Mouse (Mus musculus) hindbrain, embryonic 11.5 days (tissue): ENCODE measurements around the gene Capn2. TPM values are rescaled to one million over a fixed set of nuclear protein-coding genes. Genes with fewer than 3 reads are reported as not detected.

Experiments used
- ATAC-seq: fragments of 200-750 bp; cut with Nextera tagmentation; 2 replicates; pipeline ENCODE4 v1.8.0; 2017; ENCODE audit warnings: mild to moderate bottlenecking, moderate TSS enrichment, moderate library complexity; ENCODE audit not compliant: low FRiP score
- DNase-seq: peaks from one replicate; pipeline ENCODE4 v3.0.0-alpha.2; 2015; ENCODE audit warnings: low spot score
- H3K27ac ChIP-seq: fragments of 300-500 bp; sonication (generic); 2 replicates; pipeline ENCODE4 v1.5.1; 2014; ENCODE audit warnings: mild to moderate bottlenecking, low read depth, low read length
- H3K27me3 ChIP-seq: fragments of 300-500 bp; sonication (generic); 2 replicates; pipeline ENCODE4 v1.6.1; 2014; ENCODE audit warnings: mild to moderate bottlenecking, low read length, moderate library complexity, mixed read lengths; ENCODE audit not compliant: control insufficient read depth, insufficient read depth
- H3K36me3 ChIP-seq: fragments of 300-500 bp; sonication (generic); 2 replicates; pipeline ENCODE4 v1.6.1; 2014; ENCODE audit warnings: mild to moderate bottlenecking, low read length, moderate library complexity, mixed read lengths; ENCODE audit not compliant: control insufficient read depth, insufficient read depth
- H3K4me1 ChIP-seq: fragments of 300-500 bp; sonication (generic); replicated peaks from 2 replicates; pipeline ENCODE4 v1.6.1; 2014; ENCODE audit warnings: low read length, mixed read lengths; ENCODE audit not compliant: control insufficient read depth, insufficient read depth
- H3K4me2 ChIP-seq: fragments of 300-500 bp; sonication (generic); replicated peaks from 2 replicates; pipeline ENCODE4 v1.6.1; 2014; ENCODE audit warnings: mild to moderate bottlenecking, low read depth, low read length
- H3K4me3 ChIP-seq: fragments of 300-500 bp; sonication (generic); 2 replicates; pipeline ENCODE4 v1.5.1; 2014; ENCODE audit warnings: low read depth, low read length
- H3K9ac ChIP-seq: fragments of 300-500 bp; sonication (generic); 2 replicates; pipeline ENCODE4 v1.6.1; 2014; ENCODE audit warnings: low read depth, low read length
- H3K9me3 ChIP-seq: fragments of 300-500 bp; sonication (generic); 2 replicates; pipeline ENCODE4 v1.6.1; 2016; ENCODE audit warnings: low read length; ENCODE audit not compliant: control insufficient read depth
- WGBS: fragments of 180-500 bp; shearing (Covaris S2); extraction: QIAGEN DNeasy Blood & Tissue Kit; methylation state at CpG from one replicate; pipeline ENCODE4 v1.1.7; 2014; 5-methylcytosine and 5-hydroxymethylcytosine counted together
- polyA plus RNA-seq: library from polyadenylated mRNA; unstranded; fragments of >200 nt; fragmentation: Nextera tagmentation; extraction: Ambion mirVana; gene quantifications from 2 replicates; pipeline ENCODE4 v1.2.1, GENCODE M21; 2014

Capn2 gene
- polyA plus RNA-seq, 1 experiment from 2014 or later, result 69.5 TPM

- Histone ChIP-seq H3K27ac (no peak overlapping the region), H3K9ac (no peak overlapping the region), H3K27me3 (no peaks in the 10 kb centered on the region), H3K9me3 (no peaks in the 10 kb centered on the region), H3K4me2 (no peak overlapping the region), H3K4me3 (no peak overlapping the region), H3K4me1 (0 out of 2 replicates have a peak, but pooled peaks cover 2% of the 10 kb centered on the region), H3K36me3 (no peaks in the 10 kb centered on the region)
- WGBS, result 83% methylated on average over 4 of the region's 4 CpGs
- no peak for DNase-seq
- ATAC-seq, result no peak
These were observed 40.9 kb upstream of the Capn2 start for GRCm38 (mm10) chr1:182558271-182558670.

GRCm38 (mm10) chr1:182553649-182554375, 36.4 kb upstream of the Capn2 start:
- Histone ChIP-seq H3K27me3 (no peaks in the 10 kb centered on the region), H3K4me1 (no peaks in the 10 kb centered on the region), H3K4me2 (no peak overlapping the region), H3K27ac (no peak overlapping the region), H3K9me3 (no peaks in the 10 kb centered on the region), H3K4me3 (no peak overlapping the region), H3K9ac (no peak overlapping the region), H3K36me3 (no peaks in the 10 kb centered on the region)
- 62% methylated on average over 12 of the region's 12 CpGs for WGBS
- no peak for ATAC-seq
- peak; percentile 58 for DNase-seq

- H3K36me3 ChIP-seq, result no peaks in the 10 kb centered on the region
- no peak overlapping the region for H3K9ac ChIP-seq
- ATAC-seq (no peak), DNase-seq (no peak)
- H3K27ac ChIP-seq, result no peak overlapping the region
- WGBS, result 89% methylated on average over 8 of the region's 8 CpGs
- no peak overlapping the region for H3K4me3 ChIP-seq
- H3K4me2 ChIP-seq, result no peak overlapping the region
- no peaks in the 10 kb centered on the region for H3K9me3 ChIP-seq
- H3K4me1 ChIP-seq, result no peaks in the 10 kb centered on the region
- H3K27me3 ChIP-seq, result no peaks in the 10 kb centered on the region
These were observed 33.4 kb upstream of the Capn2 start for GRCm38 (mm10) chr1:182550761-182551160.

- H3K27ac ChIP-seq, result no peak overlapping the region
- H3K27me3 ChIP-seq, result no peaks in the 10 kb centered on the region
- ATAC-seq, result no peak
- no peaks in the 10 kb centered on the region; the same call in 1 of the 2 replicates for H3K4me1 ChIP-seq
- H3K4me3 ChIP-seq, result no peak overlapping the region
- no peaks in the 10 kb centered on the region for H3K36me3 ChIP-seq
- no peak overlapping the region for H3K9ac ChIP-seq
- no peak overlapping the region for H3K4me2 ChIP-seq
- WGBS, result 82% methylated on average over 1 of the region's 1 CpGs
- DNase-seq, result no peak
- H3K9me3 ChIP-seq, result no peaks in the 10 kb centered on the region
These were observed 26.5 kb upstream of the Capn2 start for GRCm38 (mm10) chr1:182543906-182544305.

GRCm38 (mm10) chr1:182543136-182543535, 25.7 kb upstream of the Capn2 start:
- DNase-seq (no peak), ATAC-seq (no peak)
- Histone ChIP-seq H3K27me3 (no peaks in the 10 kb centered on the region), H3K4me3 (no peak overlapping the region), H3K36me3 (no peaks in the 10 kb centered on the region), H3K9ac (no peak overlapping the region), H3K27ac (no peak overlapping the region), H3K4me1 (no peaks in the 10 kb centered on the region; the same call in 1 of the 2 replicates), H3K4me2 (no peak overlapping the region), H3K9me3 (no peaks in the 10 kb centered on the region)
- WGBS, result 83% methylated on average over 8 of the region's 8 CpGs

- no peak overlapping the region for H3K9ac ChIP-seq
- no peaks in the 10 kb centered on the region; the same call in 1 of the 2 replicates for H3K4me1 ChIP-seq
- H3K4me3 ChIP-seq, result no peak overlapping the region
- H3K27me3 ChIP-seq, result no peaks in the 10 kb centered on the region
- H3K4me2 ChIP-seq, result no peak overlapping the region
- no peak for DNase-seq
- no peaks in the 10 kb centered on the region for H3K9me3 ChIP-seq
- WGBS, result 78% methylated on average over 5 of the region's 5 CpGs
- no peaks in the 10 kb centered on the region for H3K36me3 ChIP-seq
- no peak for ATAC-seq
- H3K27ac ChIP-seq, result no peak overlapping the region
These were observed 24.7 kb upstream of the Capn2 start for GRCm38 (mm10) chr1:182542110-182542509.

- peak; percentile 87 for DNase-seq
- Histone ChIP-seq H3K27me3 (no peaks in the 10 kb centered on the region), H3K27ac (no peak overlapping the region), H3K9ac (peak overlapping the region; percentile 69), H3K36me3 (no peaks in the 10 kb centered on the region), H3K4me3 (peak overlapping the region; percentile 33), H3K9me3 (no peaks in the 10 kb centered on the region), H3K4me2 (peak overlapping the region; percentile 54), H3K4me1 (no peaks in the 10 kb centered on the region; the same call in 1 of the 2 replicates)
- ATAC-seq, result peak; percentile 88
- 20% methylated on average over 9 of the region's 9 CpGs for WGBS
These were observed 21.9 kb upstream of the Capn2 start for GRCm38 (mm10) chr1:182539023-182539940.

- H3K27me3 ChIP-seq, result no peaks in the 10 kb centered on the region
- no peak overlapping the region for H3K9ac ChIP-seq
- no peaks in the 10 kb centered on the region for H3K36me3 ChIP-seq
- no peak overlapping the region for H3K4me3 ChIP-seq
- no peak for DNase-seq
- ATAC-seq, result no peak
- no peaks in the 10 kb centered on the region; the same call in 1 of the 2 replicates for H3K4me1 ChIP-seq
- 89% methylated on average over 3 of the region's 3 CpGs for WGBS
- no peak overlapping the region for H3K27ac ChIP-seq
- no peak overlapping the region for H3K4me2 ChIP-seq
- H3K9me3 ChIP-seq, result no peaks in the 10 kb centered on the region
These were observed 17.7 kb upstream of the Capn2 start for GRCm38 (mm10) chr1:182535080-182535481.
